Mouse (Mus musculus) erythroblast, embryonic 14.5 days (primary cell): ENCODE results near the gene Ralb.

Source experiments
- GATA1 ChIP-seq: IDR thresholded peaks from 2 replicates; pipeline ENCODE4 v1.6.1; 2012; ENCODE audit warnings: low read length, inconsistent platforms, mixed read lengths
- TAL1 ChIP-seq: IDR thresholded peaks from 3 replicates; pipeline ENCODE4 v1.6.1; 2012; ENCODE audit warnings: low read length, inconsistent platforms, mixed read lengths

GRCm38 (mm10) chr1:119523826-119524225, 19.2 kb upstream of the Ralb start:
- no peak for TF ChIP-seq TAL1
- TF ChIP-seq GATA1 = no peak
